Mouse (Mus musculus): ENCODE data around the gene Ten1. TPM values are rescaled to one million over a fixed set of nuclear protein-coding genes. Genes with fewer than 3 reads are reported as not detected.
A peak's percentile ranks its signal among the peaks of the same experiment; 100 is the strongest.

Ten1 gene
- polyA plus RNA-seq, 1 experiment from 2014 or later, result 22.8 TPM

GRCm38 (mm10) chr11:116213877-116214510 is 15.3 kb downstream of the Ten1 start:
- no peaks in the 10 kb centered on the region for H3K36me3 ChIP-seq (replicated peaks; ENCODE audit: insufficient read depth, low read length)
- 87% methylated on average over 13 of the region's 13 CpGs for WGBS (ENCODE audit: insufficient replicate concordance)
- DNase-seq (no peak), ATAC-seq (no peak)
- no peak overlapping the region for H3K27ac ChIP-seq (ENCODE audit: low read depth)
- no peaks in the 10 kb centered on the region for H3K9me3 ChIP-seq (ENCODE audit: low read length)
- peaks cover 13% of the 10 kb centered on the region for H3K4me1 ChIP-seq (ENCODE audit: insufficient read depth)
- H3K9ac ChIP-seq (replicated peaks), result no peak overlapping the region
- no peak for TF ChIP-seq CTCF (IDR thresholded peaks at IDR 0.05; ENCODE audit: low read depth)
- no peak for TF ChIP-seq EP300 (IDR thresholded peaks at IDR 0.05; ENCODE audit: low read depth)
- no peak overlapping the region for H3K4me3 ChIP-seq (ENCODE audit: low read depth, low read length)
- H3K4me2 ChIP-seq (ENCODE audit: low read depth, low read length), result no peak overlapping the region
- no peaks in the 10 kb centered on the region for H3K27me3 ChIP-seq (ENCODE audit: insufficient read depth, low read length)

- Histone ChIP-seq H3K27ac (ENCODE audit: low read depth) (no peak overlapping the region), H3K9ac (replicated peaks) (no peak overlapping the region), H3K4me2 (ENCODE audit: low read depth, low read length) (no peak overlapping the region), H3K4me1 (ENCODE audit: insufficient read depth) (peaks cover 22% of the 10 kb centered on the region), H3K9me3 (ENCODE audit: low read length) (no peaks in the 10 kb centered on the region), H3K4me3 (ENCODE audit: low read depth, low read length) (no peak overlapping the region), H3K27me3 (ENCODE audit: insufficient read depth, low read length) (no peaks in the 10 kb centered on the region), H3K36me3 (replicated peaks; ENCODE audit: insufficient read depth, low read length) (no peaks in the 10 kb centered on the region)
- TF ChIP-seq EP300 (IDR thresholded peaks at IDR 0.05; ENCODE audit: low read depth), result no peak
- peak; percentile 60 for TF ChIP-seq CTCF (IDR thresholded peaks at IDR 0.05; ENCODE audit: low read depth)
- WGBS (ENCODE audit: insufficient replicate concordance), result 84% methylated on average over 7 of the region's 7 CpGs
- peak; percentile 63 for DNase-seq
- no peak for ATAC-seq
Measured at GRCm38 (mm10) chr11:116215181-116215580, 16.5 kb downstream of the Ten1 start.

- TF ChIP-seq CTCF (IDR thresholded peaks at IDR 0.05; ENCODE audit: low read depth) (no peak), EP300 (IDR thresholded peaks at IDR 0.05; ENCODE audit: low read depth) (no peak)
- no peak for ATAC-seq
- 92% methylated on average over 6 of the region's 6 CpGs for WGBS (ENCODE audit: insufficient replicate concordance)
Measured at GRCm38 (mm10) chr11:116215991-116216390, 17.3 kb downstream of the Ten1 start.

GRCm38 (mm10) chr11:116216549-116216948 is 17.9 kb downstream of the Ten1 start:
- 79% methylated on average over 11 of the region's 11 CpGs for WGBS (ENCODE audit: insufficient replicate concordance)

More at GRCm38 (mm10) chr11:116215991-116216390, 17.3 kb downstream of the Ten1 start:
- H3K36me3 ChIP-seq (replicated peaks; ENCODE audit: insufficient read depth, low read length), result no peaks in the 10 kb centered on the region
- H3K27me3 ChIP-seq (ENCODE audit: insufficient read depth, low read length), result 0 out of 2 replicates have a peak, but pooled peaks cover under 1% of the 10 kb centered on the region
- no peak overlapping the region for H3K27ac ChIP-seq (ENCODE audit: low read depth)
- H3K4me1 ChIP-seq (ENCODE audit: insufficient read depth), result peaks cover 27% of the 10 kb centered on the region
- no peak for DNase-seq
- no peaks in the 10 kb centered on the region for H3K9me3 ChIP-seq (ENCODE audit: low read length)
- no peak overlapping the region for H3K9ac ChIP-seq (replicated peaks)
- H3K4me3 ChIP-seq (ENCODE audit: low read depth, low read length), result no peak overlapping the region
- H3K4me2 ChIP-seq (ENCODE audit: low read depth, low read length), result no peak overlapping the region

GRCm38 (mm10) chr11:116218263-116218662 is 19.6 kb downstream of the Ten1 start:
- no peak for DNase-seq
- WGBS (ENCODE audit: insufficient replicate concordance), result 60% methylated on average over 2 of the region's 2 CpGs
- peak; percentile 79 for ATAC-seq

More at GRCm38 (mm10) chr11:116216549-116216948, 17.9 kb downstream of the Ten1 start:
- H3K9ac ChIP-seq (replicated peaks), result no peak overlapping the region
- no peaks in the 10 kb centered on the region for H3K9me3 ChIP-seq (ENCODE audit: low read length)
- peaks cover 6% of the 10 kb centered on the region for H3K27me3 ChIP-seq (ENCODE audit: insufficient read depth, low read length)
- no peak overlapping the region for H3K4me3 ChIP-seq (ENCODE audit: low read depth, low read length)
- ATAC-seq (no peak), DNase-seq (no peak)
- H3K4me1 ChIP-seq (ENCODE audit: insufficient read depth), result peaks cover 27% of the 10 kb centered on the region
- no peak overlapping the region for H3K27ac ChIP-seq (ENCODE audit: low read depth)
- H3K4me2 ChIP-seq (ENCODE audit: low read depth, low read length), result no peak overlapping the region
- H3K36me3 ChIP-seq (replicated peaks; ENCODE audit: insufficient read depth, low read length), result no peaks in the 10 kb centered on the region
- TF ChIP-seq EP300 (IDR thresholded peaks at IDR 0.05; ENCODE audit: low read depth), result no peak
- no peak for TF ChIP-seq CTCF (IDR thresholded peaks at IDR 0.05; ENCODE audit: low read depth)

GRCm38 (mm10) chr11:116218737-116219400 is 20.2 kb downstream of the Ten1 start:
- Histone ChIP-seq H3K4me3 (ENCODE audit: low read depth, low read length) (no peak overlapping the region), H3K36me3 (replicated peaks; ENCODE audit: insufficient read depth, low read length) (no peaks in the 10 kb centered on the region), H3K4me1 (ENCODE audit: insufficient read depth) (peaks cover 27% of the 10 kb centered on the region), H3K9ac (replicated peaks) (0 out of 2 replicates have a peak overlapping the region, but pooled peaks have one; percentile 22), H3K27ac (ENCODE audit: low read depth) (peak overlapping the region; percentile 92), H3K4me2 (ENCODE audit: low read depth, low read length) (no peak overlapping the region), H3K27me3 (ENCODE audit: insufficient read depth, low read length) (peaks cover 29% of the 10 kb centered on the region), H3K9me3 (ENCODE audit: low read length) (no peaks in the 10 kb centered on the region)
- WGBS (ENCODE audit: insufficient replicate concordance), result 37% methylated on average over 7 of the region's 7 CpGs
- ATAC-seq (peak; percentile 87), DNase-seq (peak; percentile 82)
- TF ChIP-seq CTCF (IDR thresholded peaks at IDR 0.05; ENCODE audit: low read depth), result no peak
- TF ChIP-seq EP300 (IDR thresholded peaks at IDR 0.05; ENCODE audit: low read depth), result no peak

More at GRCm38 (mm10) chr11:116218263-116218662, 19.6 kb downstream of the Ten1 start:
- H3K4me3 ChIP-seq (ENCODE audit: low read depth, low read length), result no peak overlapping the region
- H3K36me3 ChIP-seq (replicated peaks; ENCODE audit: insufficient read depth, low read length), result no peaks in the 10 kb centered on the region
- H3K9me3 ChIP-seq (ENCODE audit: low read length), result no peaks in the 10 kb centered on the region
- peaks cover 23% of the 10 kb centered on the region for H3K27me3 ChIP-seq (ENCODE audit: insufficient read depth, low read length)
- 0 out of 2 replicates have a peak overlapping the region, but pooled peaks have one; percentile 22 for H3K9ac ChIP-seq (replicated peaks)
- TF ChIP-seq EP300 (IDR thresholded peaks at IDR 0.05; ENCODE audit: low read depth), result peak; percentile 84
- TF ChIP-seq CTCF (IDR thresholded peaks at IDR 0.05; ENCODE audit: low read depth), result no peak
- peak overlapping the region; percentile 92 for H3K27ac ChIP-seq (ENCODE audit: low read depth)
- no peak overlapping the region for H3K4me2 ChIP-seq (ENCODE audit: low read depth, low read length)
- peaks cover 27% of the 10 kb centered on the region for H3K4me1 ChIP-seq (ENCODE audit: insufficient read depth)
